Mouse (Mus musculus): ENCODE results near the gene Pigk.

GRCm38 (mm10) chr3:152694950-152695349 is 18.9 kb upstream of the Pigk start:
- TF ChIP-seq CTCF (conservative IDR thresholded peaks at IDR 0.05; ENCODE audit: low read length) (no peak), POU5F1 (IDR thresholded peaks at IDR 0.05; ENCODE audit: borderline replicate concordance, low read length) (no peak)
